Mouse (Mus musculus): ENCODE measurements around the gene Wdr35. TPM values are rescaled to one million over a fixed set of nuclear protein-coding genes. Genes with fewer than 3 reads are reported as not detected.

Wdr35 gene
- total and polyA plus RNA-seq, 3 experiments, result 5.9 to 8.8 (median 7.4) TPM

DNA sequence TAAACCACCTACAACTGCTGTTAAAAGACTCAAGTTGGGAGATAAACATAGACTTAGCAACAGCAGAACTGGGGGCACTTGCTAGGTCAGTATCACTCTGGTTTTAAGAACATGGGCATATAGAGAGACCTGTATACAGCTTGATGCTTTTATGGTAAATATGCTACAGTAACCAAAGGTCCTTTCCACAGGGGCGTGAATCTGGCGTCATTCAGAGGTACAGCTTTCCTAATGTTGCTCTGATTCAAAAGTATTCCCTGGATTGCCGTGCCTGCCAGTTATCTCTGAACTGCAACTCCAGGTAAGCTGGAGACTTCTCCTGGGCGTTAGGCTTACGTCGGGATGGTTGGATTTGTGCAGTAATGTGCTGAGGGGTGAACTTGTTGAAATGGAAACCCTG, 34.1 kb downstream of the Wdr35 start:
- no peak overlapping the region for H3K4me2 ChIP-seq (ENCODE audit: insufficient read depth, low read depth, poor library complexity, severe bottlenecking)
- dilution Hi-C loops (cut with MboI; ENCODE audit: extremely low pct_ligation_motif_present, extremely low pct_unique_long_range_greater_than_20kb, low sequenced_read_pairs), result no loop called here
- no peak for TF ChIP-seq RCOR1 (conservative IDR thresholded peaks at IDR 0.05; ENCODE audit: low read depth, low read length)
- TF ChIP-seq POLR2AphosphoS2 (IDR thresholded peaks at IDR 0.05; ENCODE audit: low read depth, low read length), result no peak
- TF ChIP-seq PAX5 (IDR thresholded peaks at IDR 0.05; ENCODE audit: low read length), result no peak
- TF ChIP-seq HCFC1 (IDR thresholded peaks at IDR 0.05; ENCODE audit: low read depth, low read length), result no peak
- no peak for TF ChIP-seq MAFK (IDR thresholded peaks at IDR 0.05; ENCODE audit: insufficient replicate concordance, low read length)
- no peak for TF ChIP-seq TBP (conservative IDR thresholded peaks at IDR 0.05; ENCODE audit: low read depth, low read length)
- TF ChIP-seq JUND (conservative IDR thresholded peaks at IDR 0.05; ENCODE audit: low read depth, low read length), result no peak
- TF ChIP-seq CTCF (conservative IDR thresholded peaks at IDR 0.05 in 1 of 2, IDR thresholded peaks at IDR 0.05 in 1 of 2; ENCODE audit: low read depth in 2 of 2, low read length in 2 of 2), result no peak
- TF ChIP-seq ELF1 (IDR thresholded peaks at IDR 0.05; ENCODE audit: low read depth, low read length), result no peak
- TF ChIP-seq MEF2A (IDR thresholded peaks at IDR 0.05; ENCODE audit: borderline replicate concordance, low read depth, low read length), result no peak
- no peak for TF ChIP-seq POLR2A (IDR thresholded peaks at IDR 0.05; ENCODE audit: low read depth, low read length)
- TF ChIP-seq ZNF384 (IDR thresholded peaks at IDR 0.05; ENCODE audit: low read depth, low read length), result no peak
- no peak for TF ChIP-seq MXI1 (IDR thresholded peaks at IDR 0.05; ENCODE audit: low read depth, low read length)
- TF ChIP-seq NELFE (IDR thresholded peaks at IDR 0.05; ENCODE audit: low read depth, low read length), result no peak
- no peak for TF ChIP-seq GABPA (IDR thresholded peaks at IDR 0.05; ENCODE audit: insufficient replicate concordance, low read depth, low read length)
- TF ChIP-seq SMC3 (IDR thresholded peaks at IDR 0.05; ENCODE audit: low read depth, low read length), result no peak
- TF ChIP-seq RAD21 (IDR thresholded peaks at IDR 0.05; ENCODE audit: low read depth, low read length), result no peak
- no peak for TF ChIP-seq CHD1 (IDR thresholded peaks at IDR 0.05; ENCODE audit: low read depth, low read length)
- H3K9ac ChIP-seq (ENCODE audit: insufficient read depth, low read depth), result no peak overlapping the region
- DNase-seq (ENCODE audit: extremely low read depth), result no peak
- H3K27me3 ChIP-seq (replicated peaks), result no peaks in the 10 kb centered on the region
- no peak overlapping the region for H3K27ac ChIP-seq (ENCODE audit: insufficient read depth, low read depth)
- H3K4me3 ChIP-seq (replicated peaks in 1 of 3; ENCODE audit: low read depth in 2 of 3, low read length in 2 of 3, poor library complexity in 1 of 3), result no peak overlapping the region
- no peaks in the 10 kb centered on the region for H3K9me3 ChIP-seq (replicated peaks; ENCODE audit: low read length)
- in situ Hi-C loops (cut with MboI; ENCODE audit: low pct_ligation_motif_present, low pct_unique_long_range_greater_than_20kb, low sequenced_read_pairs), result loop anchor here (5.0 to 25.0 kb wide), 3 partner anchors 121 to 696 kb away; partner anchors contain the start of genes Gdf7 and Hs1bp3
- H3K36me3 ChIP-seq (replicated peaks in 1 of 2; ENCODE audit: control insufficient read depth in 1 of 2, insufficient read depth in 1 of 2, low read length in 1 of 2), result peaks cover 11 to 14% of the 10 kb centered on the region in 2 experiments
- H3K79me2 ChIP-seq (replicated peaks; ENCODE audit: control insufficient read depth, extremely low read depth, insufficient read depth, poor library complexity, severe bottlenecking), result no peaks in the 10 kb centered on the region
- no peaks in the 10 kb centered on the region for H3K4me1 ChIP-seq (ENCODE audit: control insufficient read depth in 1 of 2, insufficient read depth in 2 of 2)

DNA sequence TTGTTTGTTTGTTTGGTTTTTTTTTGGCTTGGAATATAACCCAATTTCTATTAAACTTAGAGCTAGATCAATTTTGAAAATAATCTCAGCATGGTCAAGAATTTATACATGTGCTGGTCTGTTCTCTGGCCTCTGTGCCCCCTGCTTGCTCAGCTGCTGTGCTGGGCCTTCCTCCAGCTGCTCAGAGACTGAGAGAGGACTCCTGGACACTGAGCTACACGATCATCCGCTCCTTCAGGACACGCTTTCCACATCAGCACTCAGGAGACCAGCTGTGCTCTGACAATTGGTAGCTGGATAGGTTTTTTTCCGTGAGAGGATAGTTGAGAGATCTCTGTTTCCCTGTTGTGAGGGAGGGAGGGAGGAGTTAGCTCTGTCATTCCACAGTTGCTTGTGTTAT, 36.6 kb downstream of the Wdr35 start:
- no peak overlapping the region for H3K27ac ChIP-seq (ENCODE audit: insufficient read depth, low read depth)
- H3K4me1 ChIP-seq (ENCODE audit: control insufficient read depth in 1 of 2, insufficient read depth in 2 of 2), result no peaks in the 10 kb centered on the region
- dilution Hi-C loops (cut with MboI; ENCODE audit: extremely low pct_ligation_motif_present, extremely low pct_unique_long_range_greater_than_20kb, low sequenced_read_pairs), result no loop called here
- peaks cover 10 to 18% of the 10 kb centered on the region in 2 experiments for H3K36me3 ChIP-seq (replicated peaks in 1 of 2; ENCODE audit: control insufficient read depth in 1 of 2, insufficient read depth in 1 of 2, low read length in 1 of 2)
- H3K4me3 ChIP-seq (replicated peaks in 1 of 3; ENCODE audit: low read depth in 2 of 3, low read length in 2 of 3, poor library complexity in 1 of 3), result no peak overlapping the region
- no peaks in the 10 kb centered on the region for H3K27me3 ChIP-seq (replicated peaks)
- no peak for TF ChIP-seq ETS1 (conservative IDR thresholded peaks at IDR 0.05; ENCODE audit: low read depth, low read length)
- no peak for TF ChIP-seq MAX (IDR thresholded peaks at IDR 0.05; ENCODE audit: low read length)
- no peak for TF ChIP-seq KAT2A (IDR thresholded peaks at IDR 0.05; ENCODE audit: insufficient replicate concordance, low read length)
- TF ChIP-seq POLR2AphosphoS2 (IDR thresholded peaks at IDR 0.05; ENCODE audit: low read depth, low read length), result no peak
- TF ChIP-seq MAZ (IDR thresholded peaks at IDR 0.05; ENCODE audit: low read depth, low read length), result no peak
- TF ChIP-seq TBP (conservative IDR thresholded peaks at IDR 0.05; ENCODE audit: low read depth, low read length), result no peak
- no peak for TF ChIP-seq ZC3H11A (IDR thresholded peaks at IDR 0.05; ENCODE audit: low read depth, low read length)
- no peak for TF ChIP-seq CHD1 (IDR thresholded peaks at IDR 0.05; ENCODE audit: low read depth, low read length)
- no peak for TF ChIP-seq MXI1 (IDR thresholded peaks at IDR 0.05; ENCODE audit: low read depth, low read length)
- TF ChIP-seq ZNF384 (IDR thresholded peaks at IDR 0.05; ENCODE audit: low read depth, low read length), result no peak
- TF ChIP-seq POLR2A (IDR thresholded peaks at IDR 0.05; ENCODE audit: low read depth, low read length), result no peak
- in situ Hi-C loops (cut with MboI; ENCODE audit: low pct_ligation_motif_present, low pct_unique_long_range_greater_than_20kb, low sequenced_read_pairs), result loop anchor here (10.0 to 25.0 kb wide), 3 partner anchors 236 to 698 kb away; partner anchors contain the start of genes Gdf7, Hs1bp3 and Sdc1
- no peak for DNase-seq (ENCODE audit: extremely low read depth)
- H3K79me2 ChIP-seq (replicated peaks; ENCODE audit: control insufficient read depth, extremely low read depth, insufficient read depth, poor library complexity, severe bottlenecking), result no peaks in the 10 kb centered on the region
- no peak overlapping the region for H3K9ac ChIP-seq (ENCODE audit: insufficient read depth, low read depth)
- no peak overlapping the region for H3K4me2 ChIP-seq (ENCODE audit: insufficient read depth, low read depth, poor library complexity, severe bottlenecking)
- no peaks in the 10 kb centered on the region for H3K9me3 ChIP-seq (replicated peaks; ENCODE audit: low read length)

Measured in CH12.LX (cell line).